Mouse (Mus musculus): ENCODE measurements around the gene Ergic1. TPM values are rescaled to one million over a fixed set of nuclear protein-coding genes. Genes with fewer than 3 reads are reported as not detected.

The Ergic1 gene
- total and polyA plus RNA-seq, 2 experiments from 2014 or later = 50.8 to 152 TPM

DNA sequence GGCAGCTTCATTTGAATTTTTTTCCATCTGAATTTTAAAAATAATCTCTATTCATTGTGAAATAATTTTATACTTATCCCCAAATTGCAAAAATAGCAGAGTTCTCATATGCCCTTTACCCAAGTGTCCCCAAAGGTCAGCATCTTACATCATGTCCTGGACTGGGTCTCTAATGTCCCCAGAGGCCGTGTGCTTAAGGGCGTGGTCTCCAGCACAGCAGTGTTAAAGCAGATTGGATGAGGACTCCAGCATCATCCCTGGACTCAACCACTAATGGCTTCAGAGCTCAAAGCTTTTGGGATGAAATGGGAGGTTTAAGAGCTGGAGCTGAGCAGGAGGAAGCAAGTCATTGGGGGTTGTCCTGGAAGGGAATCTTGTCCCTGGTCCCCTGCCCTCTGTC lies 45.2 kb downstream of the Ergic1 start:
- Histone ChIP-seq H3K4me3 (ENCODE audit: low read depth, low read length) (no peak overlapping the region), H3K9ac (replicated peaks; ENCODE audit: low read depth, low read length) (no peak overlapping the region), H3K36me3 (replicated peaks; ENCODE audit: control insufficient read depth, insufficient read depth, low read length) (peaks cover 6% of the 10 kb centered on the region), H3K4me1 (ENCODE audit: control insufficient read depth, insufficient read depth) (peaks cover 33% of the 10 kb centered on the region), H3K9me3 (replicated peaks; ENCODE audit: control insufficient read depth, low read length) (no peaks in the 10 kb centered on the region), H3K4me2 (ENCODE audit: low read depth, low read length) (no peak overlapping the region), H3K27me3 (ENCODE audit: control insufficient read depth, insufficient read depth, low read length) (no peaks in the 10 kb centered on the region), H3K27ac (ENCODE audit: low read depth) (no peak overlapping the region)
- DNase-seq (ENCODE audit: low spot score) = no peak
- ATAC-seq (ENCODE audit: insufficient read depth, low read depth) = no peak
- TF ChIP-seq CTCF (IDR thresholded peaks at IDR 0.05; ENCODE audit: low read depth) (no peak), EP300 (IDR thresholded peaks at IDR 0.05; ENCODE audit: low read depth) (no peak)
- WGBS = 82% methylated on average over 2 of the region's 2 CpGs

DNA sequence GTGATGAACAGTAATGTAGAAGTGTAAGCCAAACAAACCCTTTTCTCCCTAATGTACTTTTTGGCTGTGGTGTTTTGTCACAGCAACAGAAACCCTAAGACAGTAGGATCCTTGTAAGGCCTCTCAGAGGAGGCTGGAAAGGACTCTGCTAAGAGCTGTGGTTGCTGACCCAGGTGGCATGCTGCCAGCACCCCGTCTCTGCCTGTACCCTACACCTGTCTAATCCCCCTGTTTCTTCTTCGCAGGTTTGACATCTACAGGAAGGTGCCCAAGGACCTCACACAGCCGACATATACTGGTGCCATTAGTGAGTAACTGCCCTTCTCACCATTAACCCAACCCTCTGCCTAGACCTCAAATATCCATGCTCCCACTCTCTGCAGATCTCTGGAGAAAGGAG lies 47.1 kb downstream of the Ergic1 start:
- no peaks in the 10 kb centered on the region for H3K27me3 ChIP-seq (ENCODE audit: control insufficient read depth, insufficient read depth, low read length)
- H3K4me1 ChIP-seq (ENCODE audit: control insufficient read depth, insufficient read depth) = peaks cover 26% of the 10 kb centered on the region
- H3K4me3 ChIP-seq (ENCODE audit: low read depth, low read length) = no peak overlapping the region
- H3K27ac ChIP-seq (ENCODE audit: low read depth) = 0 out of 2 replicates have a peak overlapping the region, but pooled peaks have one; percentile 12
- no peak overlapping the region for H3K9ac ChIP-seq (replicated peaks; ENCODE audit: low read depth, low read length)
- WGBS = 95% methylated on average over 3 of the region's 3 CpGs
- DNase-seq (ENCODE audit: low spot score) = no peak
- no peak for ATAC-seq (ENCODE audit: insufficient read depth, low read depth)
- TF ChIP-seq EP300 (IDR thresholded peaks at IDR 0.05; ENCODE audit: low read depth) = no peak
- no peak for TF ChIP-seq CTCF (IDR thresholded peaks at IDR 0.05; ENCODE audit: low read depth)
- no peaks in the 10 kb centered on the region for H3K9me3 ChIP-seq (replicated peaks; ENCODE audit: control insufficient read depth, low read length)
- peaks cover 6% of the 10 kb centered on the region for H3K36me3 ChIP-seq (replicated peaks; ENCODE audit: control insufficient read depth, insufficient read depth, low read length)
- no peak overlapping the region for H3K4me2 ChIP-seq (ENCODE audit: low read depth, low read length)

DNA sequence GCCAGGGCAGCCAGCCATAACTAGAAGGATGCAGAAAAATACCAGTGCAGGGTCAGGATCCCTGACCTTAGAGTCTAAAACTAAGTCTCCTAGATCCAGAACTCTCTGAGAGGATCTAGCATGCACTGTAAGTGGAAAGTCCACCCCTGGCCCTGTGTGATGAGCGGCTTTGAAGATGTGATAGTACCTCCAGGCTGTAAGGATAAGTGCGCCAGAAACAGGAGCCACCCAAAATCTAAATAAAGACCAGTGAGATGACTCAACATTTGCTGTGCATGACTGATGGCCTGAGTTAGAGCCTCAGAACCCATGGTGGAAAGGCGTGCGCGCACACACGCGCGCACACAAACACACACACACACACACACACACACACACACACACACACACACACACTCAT lies 47.6 kb downstream of the Ergic1 start:
- WGBS = 80% methylated on average over 8 of the region's 8 CpGs
- ATAC-seq (ENCODE audit: insufficient read depth, low read depth) (no peak), DNase-seq (ENCODE audit: low spot score) (no peak)
- no peak for TF ChIP-seq EP300 (IDR thresholded peaks at IDR 0.05; ENCODE audit: low read depth)
- TF ChIP-seq CTCF (IDR thresholded peaks at IDR 0.05; ENCODE audit: low read depth) = no peak
- no peaks in the 10 kb centered on the region for H3K9me3 ChIP-seq (replicated peaks; ENCODE audit: control insufficient read depth, low read length)
- H3K9ac ChIP-seq (replicated peaks; ENCODE audit: low read depth, low read length) = no peak overlapping the region
- H3K4me3 ChIP-seq (ENCODE audit: low read depth, low read length) = no peak overlapping the region
- no peaks in the 10 kb centered on the region for H3K27me3 ChIP-seq (ENCODE audit: control insufficient read depth, insufficient read depth, low read length)
- H3K27ac ChIP-seq (ENCODE audit: low read depth) = 0 out of 2 replicates have a peak overlapping the region, but pooled peaks have one; percentile 12
- no peak overlapping the region for H3K4me2 ChIP-seq (ENCODE audit: low read depth, low read length)
- peaks cover 6% of the 10 kb centered on the region for H3K36me3 ChIP-seq (replicated peaks; ENCODE audit: control insufficient read depth, insufficient read depth, low read length)
- H3K4me1 ChIP-seq (ENCODE audit: control insufficient read depth, insufficient read depth) = peaks cover 22% of the 10 kb centered on the region

DNA sequence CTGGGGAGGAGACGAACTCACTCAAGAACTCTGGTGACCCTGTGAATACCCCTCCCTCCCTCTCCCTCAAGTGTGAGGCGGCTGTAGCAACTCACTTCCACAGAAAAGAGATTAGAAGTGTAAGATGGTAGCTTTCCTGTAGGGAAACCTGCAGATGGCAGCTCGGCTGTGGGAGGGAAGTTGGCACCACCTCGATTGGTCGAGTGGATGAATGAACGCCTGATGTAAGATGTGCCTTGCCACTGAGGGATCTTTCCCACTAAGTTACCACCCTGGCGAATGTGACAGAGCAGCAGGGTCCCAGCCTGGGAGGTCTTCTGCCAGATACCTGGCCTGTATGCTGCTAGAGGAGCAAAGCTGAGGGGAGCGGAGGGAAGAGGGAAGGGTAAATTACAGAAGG lies 48.5 kb downstream of the Ergic1 start:
- Histone ChIP-seq H3K9me3 (replicated peaks; ENCODE audit: control insufficient read depth, low read length) (no peaks in the 10 kb centered on the region), H3K27ac (ENCODE audit: low read depth) (peak overlapping the region; percentile 16; the same call in 1 of the 2 replicates), H3K4me1 (ENCODE audit: control insufficient read depth, insufficient read depth) (peaks cover 31% of the 10 kb centered on the region), H3K36me3 (replicated peaks; ENCODE audit: control insufficient read depth, insufficient read depth, low read length) (peaks cover 6% of the 10 kb centered on the region), H3K27me3 (ENCODE audit: control insufficient read depth, insufficient read depth, low read length) (no peaks in the 10 kb centered on the region), H3K9ac (replicated peaks; ENCODE audit: low read depth, low read length) (no peak overlapping the region), H3K4me2 (ENCODE audit: low read depth, low read length) (no peak overlapping the region), H3K4me3 (ENCODE audit: low read depth, low read length) (no peak overlapping the region)
- TF ChIP-seq CTCF (IDR thresholded peaks at IDR 0.05; ENCODE audit: low read depth) (no peak), EP300 (IDR thresholded peaks at IDR 0.05; ENCODE audit: low read depth) (no peak)
- no peak for DNase-seq (ENCODE audit: low spot score)
- no peak for ATAC-seq (ENCODE audit: insufficient read depth, low read depth)
- 78% methylated on average over 8 of the region's 8 CpGs for WGBS

DNA sequence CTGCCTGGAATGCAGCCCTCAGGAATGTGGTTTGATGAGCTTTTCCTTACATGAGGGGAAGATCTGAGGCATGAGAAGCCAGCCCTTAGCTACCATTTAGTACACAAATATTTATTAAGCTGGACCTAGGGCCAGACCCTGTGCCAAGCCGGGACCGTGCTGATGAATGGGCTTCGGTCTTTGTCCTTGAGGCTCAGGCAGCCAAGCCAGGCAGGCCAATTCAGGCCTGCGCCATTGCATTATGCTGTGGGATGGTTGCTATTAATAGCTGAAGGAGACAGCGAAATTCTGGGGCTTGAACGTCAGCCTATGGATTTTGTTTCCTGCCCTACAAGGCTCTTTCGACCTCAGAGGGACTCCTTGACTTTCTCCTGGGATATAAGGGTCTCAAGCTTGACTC lies 50.0 kb downstream of the Ergic1 start:
- 18% methylated on average over 7 of the region's 7 CpGs for WGBS
- Histone ChIP-seq H3K9me3 (replicated peaks; ENCODE audit: control insufficient read depth, low read length) (no peaks in the 10 kb centered on the region), H3K4me1 (ENCODE audit: control insufficient read depth, insufficient read depth) (peaks cover 32% of the 10 kb centered on the region), H3K27ac (ENCODE audit: low read depth) (peak overlapping the region; percentile 96), H3K9ac (replicated peaks; ENCODE audit: low read depth, low read length) (0 out of 2 replicates have a peak overlapping the region, but pooled peaks have one; percentile 29), H3K4me3 (ENCODE audit: low read depth, low read length) (no peak overlapping the region), H3K36me3 (replicated peaks; ENCODE audit: control insufficient read depth, insufficient read depth, low read length) (peaks cover 12% of the 10 kb centered on the region), H3K27me3 (ENCODE audit: control insufficient read depth, insufficient read depth, low read length) (no peaks in the 10 kb centered on the region), H3K4me2 (ENCODE audit: low read depth, low read length) (no peak overlapping the region)
- TF ChIP-seq CTCF (IDR thresholded peaks at IDR 0.05; ENCODE audit: low read depth) (no peak), EP300 (IDR thresholded peaks at IDR 0.05; ENCODE audit: low read depth) (no peak)
- ATAC-seq (ENCODE audit: insufficient read depth, low read depth) = peak; percentile 50; the same call in 1 of the 2 replicates
- DNase-seq (ENCODE audit: low spot score) = peak; percentile 68

DNA sequence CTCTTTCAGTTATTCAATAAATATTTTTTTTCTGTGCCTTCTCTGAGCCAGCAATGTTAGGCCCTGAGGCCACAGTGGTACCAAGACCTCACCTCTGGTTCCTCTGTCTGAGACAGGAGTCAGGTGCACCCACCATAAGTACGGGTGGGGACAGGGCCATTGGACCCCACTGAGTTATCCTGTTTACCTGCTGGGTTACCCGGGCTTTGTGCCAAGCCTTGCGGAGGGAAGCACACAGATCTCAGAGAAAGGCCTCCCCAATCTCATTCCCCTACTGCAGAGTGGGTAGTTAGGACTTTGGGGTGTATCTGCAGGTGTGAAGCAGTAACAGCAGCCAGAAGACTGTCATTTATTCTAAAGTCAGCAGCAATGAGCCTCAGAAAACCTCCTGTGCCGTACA lies 50.6 kb downstream of the Ergic1 start:
- H3K27me3 ChIP-seq (ENCODE audit: control insufficient read depth, insufficient read depth, low read length) = no peaks in the 10 kb centered on the region
- peaks cover 17% of the 10 kb centered on the region for H3K36me3 ChIP-seq (replicated peaks; ENCODE audit: control insufficient read depth, insufficient read depth, low read length)
- H3K9me3 ChIP-seq (replicated peaks; ENCODE audit: control insufficient read depth, low read length) = no peaks in the 10 kb centered on the region
- DNase-seq (ENCODE audit: low spot score) = no peak
- peak overlapping the region; percentile 29; the same call in 1 of the 2 replicates for H3K9ac ChIP-seq (replicated peaks; ENCODE audit: low read depth, low read length)
- 64% methylated on average over 4 of the region's 4 CpGs for WGBS
- no peak for ATAC-seq (ENCODE audit: insufficient read depth, low read depth)
- H3K27ac ChIP-seq (ENCODE audit: low read depth) = peak overlapping the region; percentile 96
- H3K4me2 ChIP-seq (ENCODE audit: low read depth, low read length) = no peak overlapping the region
- peaks cover 32% of the 10 kb centered on the region for H3K4me1 ChIP-seq (ENCODE audit: control insufficient read depth, insufficient read depth)
- H3K4me3 ChIP-seq (ENCODE audit: low read depth, low read length) = no peak overlapping the region
- TF ChIP-seq CTCF (IDR thresholded peaks at IDR 0.05; ENCODE audit: low read depth) = no peak
- TF ChIP-seq EP300 (IDR thresholded peaks at IDR 0.05; ENCODE audit: low read depth) = no peak
